In the genomic region with DNA sequence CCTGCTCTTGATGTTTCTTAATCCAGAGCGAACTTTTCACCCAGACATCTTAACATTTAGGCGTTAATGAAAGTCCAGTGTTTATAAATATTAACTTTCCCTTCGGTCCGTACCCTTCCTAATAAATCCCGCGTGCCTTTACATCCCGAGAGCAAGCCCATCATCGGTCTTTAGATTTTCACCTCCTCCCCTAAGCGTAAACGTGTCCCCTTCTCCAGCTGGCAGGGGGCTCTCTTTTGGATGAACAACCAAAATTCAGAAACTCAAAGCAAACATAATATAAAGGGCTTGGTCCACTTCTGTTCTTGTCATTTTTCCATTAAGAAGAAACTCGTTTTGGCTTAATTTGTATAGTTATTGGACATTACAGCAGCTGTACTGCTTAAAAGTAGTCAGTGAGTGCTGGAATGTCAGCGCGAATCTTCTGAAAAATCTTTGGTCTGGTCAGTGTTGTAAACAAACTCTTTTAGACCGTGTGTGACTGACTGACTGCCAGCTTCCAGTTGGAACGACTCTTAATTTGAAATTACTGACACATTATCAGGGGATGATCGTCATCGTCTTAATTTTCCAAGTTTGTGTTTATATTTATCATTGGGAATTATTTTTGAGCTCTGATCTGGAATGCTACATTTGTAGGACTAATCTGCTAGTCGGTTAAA, we compare ENCODE assay signal across 8 mouse cellular contexts. TPM values are rescaled to one million over a fixed set of nuclear protein-coding genes. Genes with fewer than 3 reads are reported as not detected.
DNase-seq lines count a peak whose midpoint lies in the region; ATAC-seq and TF ChIP-seq lines count a peak whose summit lies in the region.

No protein-coding gene starts in this region.

- peak overlapping the region; percentile 89 for H3K4me2 ChIP-seq in limb, embryonic 14.5 days (replicated peaks; ENCODE audit: low read depth, low read length, severe bottlenecking)
- H3K4me2 ChIP-seq in neural tube, embryonic 14.5 days (ENCODE audit: low read depth, low read length), result peak overlapping the region; percentile 83

- DNase-seq in gastrocnemius, adult 18-20 months (ENCODE audit: low spot score), result peak; percentile 59
- no peak for DNase-seq in gastrocnemius, adult 8-10 months (ENCODE audit: low spot score in 2 of 2)
- DNase-seq in embryo, embryonic 9.5 days (ENCODE audit: extremely low spot score), result peak; percentile 27
- peak; percentile 17 to 46 for DNase-seq in heart, postnatal 36 days
- no peak for DNase-seq in limb, embryonic 14.5 days (ENCODE audit: low spot score)
- no peak for DNase-seq in spleen, adult 12 weeks (ENCODE audit: low spot score)
- no peak for DNase-seq in urinary bladder, postnatal 14 days (ENCODE audit: low spot score)

- H3K4me3 ChIP-seq in limb, embryonic 14.5 days (replicated peaks; ENCODE audit: low read length), result peak overlapping the region; percentile 91
- H3K4me3 ChIP-seq in neural tube, embryonic 14.5 days (ENCODE audit: low read depth, low read length), result peak overlapping the region; percentile 91

- intact Hi-C loops in heart, postnatal 36 days (cut with DNase I), result loop anchor here (2.0 to 5.0 kb wide), 2 partner anchors 24 to 37 kb away; no protein-coding TSS in a partner anchor

- H3K4me1 ChIP-seq in limb, embryonic 14.5 days (ENCODE audit: control insufficient read depth, insufficient read depth, low read length), result peaks cover 15% of the 10 kb centered on the region; the same call in 1 of the 2 replicates
- H3K4me1 ChIP-seq in neural tube, embryonic 14.5 days (ENCODE audit: control insufficient read depth, insufficient read depth, low read length), result peaks cover 10% of the 10 kb centered on the region; the same call in 1 of the 2 replicates

- peak overlapping the region; percentile 84 for H3K27ac ChIP-seq in limb, embryonic 14.5 days (replicated peaks; ENCODE audit: low read depth, low read length)
- no peak overlapping the region; the same call in 1 of the 2 replicates for H3K27ac ChIP-seq in neural tube, embryonic 14.5 days (ENCODE audit: low read depth, low read length)

- H3K27me3 ChIP-seq in limb, embryonic 14.5 days (ENCODE audit: control insufficient read depth, insufficient read depth, low read length), result no peaks in the 10 kb centered on the region
- no peaks in the 10 kb centered on the region for H3K27me3 ChIP-seq in neural tube, embryonic 14.5 days (ENCODE audit: control insufficient read depth, insufficient read depth, low read length)

- H3K9me3 ChIP-seq in limb, embryonic 14.5 days (ENCODE audit: control insufficient read depth, low read length), result no peaks in the 10 kb centered on the region
- no peaks in the 10 kb centered on the region for H3K9me3 ChIP-seq in neural tube, embryonic 14.5 days (ENCODE audit: control insufficient read depth, low read length)

- H3K36me3 ChIP-seq in limb, embryonic 14.5 days (ENCODE audit: control insufficient read depth, insufficient read depth, low read length), result no peaks in the 10 kb centered on the region; the same call in 1 of the 2 replicates
- H3K36me3 ChIP-seq in neural tube, embryonic 14.5 days (ENCODE audit: control insufficient read depth, insufficient read depth, low read length), result no peaks in the 10 kb centered on the region

- WGBS in limb, embryonic 14.5 days, result 4% methylated on average over 18 of the region's 18 CpGs
- 5% methylated on average over 18 of the region's 18 CpGs for WGBS in neural tube, embryonic 14.5 days

- no peak for ATAC-seq in limb, embryonic 14.5 days (ENCODE audit: low FRiP score, low read depth)
- ATAC-seq in neural tube, embryonic 14.5 days (ENCODE audit: low read depth), result no peak

- peak overlapping the region; percentile 92 for H3K9ac ChIP-seq in limb, embryonic 14.5 days (ENCODE audit: low read depth, low read length, severe bottlenecking)
- H3K9ac ChIP-seq in neural tube, embryonic 14.5 days (replicated peaks; ENCODE audit: low read depth, low read length), result peak overlapping the region; percentile 82

- TF ChIP-seq POLR2A in limb, embryonic 14.5 days (IDR thresholded peaks at IDR 0.05; ENCODE audit: borderline replicate concordance, extremely low read depth, insufficient read depth, insufficient read length), result no peak

RNA-seq across cellular contexts. Expression of a gene that starts 0.9 kb away (rescaled TPM):
- 100 to 1,000 TPM; 162 to 172 TPM for total RNA-seq in gastrocnemius, adult 18-20 months (2021)
- 100 to 1,000 TPM; 158 to 222 (median 193) TPM for total RNA-seq in gastrocnemius, adult 8-10 months (2022)
- total RNA-seq in heart, postnatal 36 days (2021), result 100 to 1,000 TPM; 203 to 252 TPM
- polyA plus RNA-seq in limb, embryonic 14.5 days (2012; rRNA removed), result 34.3 and 34.4 TPM in 2 replicates
- 40.3 and 42.4 TPM in 2 replicates for polyA plus RNA-seq in limb, embryonic 14.5 days (2014; fragmentation: Nextera tagmentation; extraction: Ambion mirVana)
- 21.9 and 32.3 TPM in 2 replicates for polyA plus RNA-seq in neural tube, embryonic 14.5 days (2014; fragmentation: Nextera tagmentation; extraction: Ambion mirVana)

Comparison
In these comparisons a context has a peak if more than half of its experiments do, and no peak if none do; other contexts are left out.
1. DNase-seq: peak in gastrocnemius, adult 18-20 months (single experiment), embryo, embryonic 9.5 days (single experiment) and heart, postnatal 36 days (2 of 2); none in gastrocnemius, adult 8-10 months (0 of 2), limb, embryonic 14.5 days (single experiment), spleen, adult 12 weeks (single experiment) and urinary bladder, postnatal 14 days (single experiment).